In genomic region chr6:35253474-35253873, GRCm38 (mm10) we compare ENCODE assay signal across 8 mouse cellular contexts. TPM values are rescaled to one million over a fixed set of nuclear protein-coding genes. Genes with fewer than 3 reads are reported as not detected.
DNase-seq lines count a peak whose midpoint lies in the region; ATAC-seq and TF ChIP-seq lines count a peak whose summit lies in the region.

No protein-coding gene starts in this region.

- H3K9me3 ChIP-seq in lung, embryonic 15.5 days: no peaks in the 10 kb centered on the region
- H3K9me3 ChIP-seq in forebrain, embryonic 11.5 days (ENCODE audit: control insufficient read depth, low read length): no peaks in the 10 kb centered on the region
- no peaks in the 10 kb centered on the region for H3K9me3 ChIP-seq in limb, embryonic 14.5 days (ENCODE audit: control insufficient read depth, low read length)
- H3K9me3 ChIP-seq in stomach, embryonic 14.5 days (ENCODE audit: control insufficient read depth, low read depth, low read length): no peaks in the 10 kb centered on the region

- no peak for TF ChIP-seq POLR2A in lung, adult 2 months (IDR thresholded peaks at IDR 0.05; ENCODE audit: borderline replicate concordance, extremely low read depth, low read depth, low read length)
- TF ChIP-seq POLR2A in limb, embryonic 14.5 days (IDR thresholded peaks at IDR 0.05; ENCODE audit: borderline replicate concordance, extremely low read depth, insufficient read depth, insufficient read length): no peak

- 0 out of 2 replicates have a peak overlapping the region, but pooled peaks have one; percentile 89 for H3K27ac ChIP-seq in lung, embryonic 15.5 days
- H3K27ac ChIP-seq in forebrain, embryonic 11.5 days (ENCODE audit: low read depth, low read length): no peak overlapping the region
- no peak overlapping the region; the same call in 1 of the 2 replicates for H3K27ac ChIP-seq in limb, embryonic 14.5 days (replicated peaks; ENCODE audit: low read depth, low read length)
- H3K27ac ChIP-seq in stomach, embryonic 14.5 days (ENCODE audit: low read length): no peak overlapping the region

- no peak for TF ChIP-seq CTCF in lung, adult 2 months (IDR thresholded peaks at IDR 0.05; ENCODE audit: insufficient read depth, low read length)

- peak overlapping the region; percentile 67 for H3K4me2 ChIP-seq in lung, embryonic 15.5 days
- H3K4me2 ChIP-seq in forebrain, embryonic 11.5 days (ENCODE audit: low read depth, low read length, severe bottlenecking): peak overlapping the region; percentile 69
- peak overlapping the region; percentile 66 for H3K4me2 ChIP-seq in limb, embryonic 14.5 days (replicated peaks; ENCODE audit: low read depth, low read length, severe bottlenecking)
- H3K4me2 ChIP-seq in stomach, embryonic 14.5 days (replicated peaks; ENCODE audit: low read depth, low read length): peak overlapping the region; percentile 66

- H3K4me1 ChIP-seq in lung, embryonic 15.5 days: peaks cover 45% of the 10 kb centered on the region
- peaks cover 17% of the 10 kb centered on the region for H3K4me1 ChIP-seq in lung, adult 2 months (ENCODE audit: control insufficient read depth, insufficient read depth, low read length)
- H3K4me1 ChIP-seq in forebrain, embryonic 11.5 days (replicated peaks; ENCODE audit: control insufficient read depth, insufficient read depth, low read length): peaks cover 9% of the 10 kb centered on the region
- H3K4me1 ChIP-seq in limb, embryonic 14.5 days (ENCODE audit: control insufficient read depth, insufficient read depth, low read length): peaks cover 34% of the 10 kb centered on the region
- peaks cover 28% of the 10 kb centered on the region for H3K4me1 ChIP-seq in stomach, embryonic 14.5 days (ENCODE audit: control insufficient read depth, insufficient read depth, low read length)

- no peak for ATAC-seq in lung, embryonic 15.5 days (ENCODE audit: borderline replicate concordance, extremely low read depth, low FRiP score, low TSS enrichment)
- ATAC-seq in forebrain, embryonic 11.5 days (replicated peaks; ENCODE audit: low FRiP score): no peak
- ATAC-seq in limb, embryonic 14.5 days (ENCODE audit: low FRiP score, low read depth): no peak
- no peak for ATAC-seq in stomach, embryonic 14.5 days (ENCODE audit: insufficient number of reproducible peaks, insufficient read depth, low FRiP score, low read depth)
- ATAC-seq in CD4-positive, CD25-positive, alpha-beta regulatory T cell, adult 4 months: no peak

- no peak for DNase-seq in lung, adult 2 months
- DNase-seq in forebrain, embryonic 11.5 days (ENCODE audit: low spot score): no peak
- no peak for DNase-seq in limb, embryonic 14.5 days (ENCODE audit: low spot score)
- no peak for DNase-seq in urinary bladder, postnatal 4 days (ENCODE audit: low spot score in 2 of 2)
- no peak for DNase-seq in layer of hippocampus, adult 8-10 months (ENCODE audit: low spot score in 2 of 2)

- 37% methylated on average over 5 of the region's 5 CpGs for WGBS in lung, embryonic 15.5 days
- WGBS in lung, adult 2 months: 48% methylated on average over 5 of the region's 5 CpGs
- WGBS in forebrain, embryonic 11.5 days: 44% methylated on average over 5 of the region's 5 CpGs
- 33% methylated on average over 5 of the region's 5 CpGs for WGBS in limb, embryonic 14.5 days
- 39% methylated on average over 5 of the region's 5 CpGs for WGBS in stomach, embryonic 14.5 days

- peak overlapping the region; percentile 80 for H3K9ac ChIP-seq in lung, embryonic 15.5 days
- H3K9ac ChIP-seq in forebrain, embryonic 11.5 days (ENCODE audit: low read length): peak overlapping the region; percentile 83
- peak overlapping the region; percentile 76 for H3K9ac ChIP-seq in limb, embryonic 14.5 days (ENCODE audit: low read depth, low read length, severe bottlenecking)
- peak overlapping the region; percentile 67 for H3K9ac ChIP-seq in stomach, embryonic 14.5 days (replicated peaks; ENCODE audit: low read depth, low read length)

- H3K4me3 ChIP-seq in lung, embryonic 15.5 days: peak overlapping the region; percentile 76
- no peak overlapping the region for H3K4me3 ChIP-seq in lung, adult 2 months (replicated peaks; ENCODE audit: extremely low read depth, low read depth, low read length)
- peak overlapping the region; percentile 77 for H3K4me3 ChIP-seq in forebrain, embryonic 11.5 days (ENCODE audit: low read depth, low read length)
- peak overlapping the region; percentile 69 for H3K4me3 ChIP-seq in limb, embryonic 14.5 days (replicated peaks; ENCODE audit: low read length)
- H3K4me3 ChIP-seq in stomach, embryonic 14.5 days (ENCODE audit: low read depth, low read length): peak overlapping the region; percentile 77

- no peaks in the 10 kb centered on the region for H3K36me3 ChIP-seq in lung, embryonic 15.5 days
- no peaks in the 10 kb centered on the region for H3K36me3 ChIP-seq in forebrain, embryonic 11.5 days (ENCODE audit: control insufficient read depth, insufficient read depth, low read length)
- H3K36me3 ChIP-seq in limb, embryonic 14.5 days (ENCODE audit: control insufficient read depth, insufficient read depth, low read length): no peaks in the 10 kb centered on the region
- H3K36me3 ChIP-seq in stomach, embryonic 14.5 days (ENCODE audit: control insufficient read depth, insufficient read depth, low read length): no peaks in the 10 kb centered on the region

- no peaks in the 10 kb centered on the region for H3K27me3 ChIP-seq in lung, embryonic 15.5 days
- H3K27me3 ChIP-seq in forebrain, embryonic 11.5 days (ENCODE audit: control insufficient read depth, insufficient read depth, low read length): no peaks in the 10 kb centered on the region
- no peaks in the 10 kb centered on the region for H3K27me3 ChIP-seq in limb, embryonic 14.5 days (ENCODE audit: control insufficient read depth, insufficient read depth, low read length)
- H3K27me3 ChIP-seq in stomach, embryonic 14.5 days (ENCODE audit: control insufficient read depth, insufficient read depth, low read length): no peaks in the 10 kb centered on the region

RNA-seq across cellular contexts. Expression of gene Slc13a4, which starts 54.5 kb away (rescaled TPM):
- polyA plus RNA-seq in lung, embryonic 15.5 days (2015; fragmentation: Nextera tagmentation; extraction: Ambion mirVana): 0.14 and 0.29 TPM in 2 replicates
- 4.0 and 5.7 TPM in 2 replicates for polyA plus RNA-seq in lung, adult 2 months (2012; rRNA removed)
- polyA plus RNA-seq in forebrain, embryonic 11.5 days (2014; fragmentation: Nextera tagmentation; extraction: Ambion mirVana): 0.15 and 0.32 TPM in 2 replicates
- polyA plus RNA-seq in limb, embryonic 14.5 days (2012; rRNA removed): 0.33 and 0.42 TPM in 2 replicates
- 0.22 and 0.30 TPM in 2 replicates for polyA plus RNA-seq in limb, embryonic 14.5 days (2014; fragmentation: Nextera tagmentation; extraction: Ambion mirVana)
- 0.29 and 0.39 TPM in 2 replicates for polyA plus RNA-seq in stomach, embryonic 14.5 days (2014; fragmentation: Nextera tagmentation; extraction: Ambion mirVana)
- 10 to 100 TPM in 1 of 4 experiments, 1 to 10 TPM in 3; 7.1 to 11.5 (median 8.5) TPM for total RNA-seq in layer of hippocampus, adult 8-10 months (2022)
- under 1 TPM in 1 of 2 experiments, not detected in 1; 0.15 TPM for polyA plus RNA-seq in CD4-positive, CD25-positive, alpha-beta regulatory T cell, adult 4 months (2017; shearing (Covaris generic))
